Mouse (Mus musculus): Measurements from ENCODE around the gene Wnk2. TPM values are rescaled to one million over a fixed set of nuclear protein-coding genes. Genes with fewer than 3 reads are reported as not detected.

The Wnk2 gene
- polyA plus RNA-seq, 1 experiment from 2014 or later: 2.6 TPM

DNA sequence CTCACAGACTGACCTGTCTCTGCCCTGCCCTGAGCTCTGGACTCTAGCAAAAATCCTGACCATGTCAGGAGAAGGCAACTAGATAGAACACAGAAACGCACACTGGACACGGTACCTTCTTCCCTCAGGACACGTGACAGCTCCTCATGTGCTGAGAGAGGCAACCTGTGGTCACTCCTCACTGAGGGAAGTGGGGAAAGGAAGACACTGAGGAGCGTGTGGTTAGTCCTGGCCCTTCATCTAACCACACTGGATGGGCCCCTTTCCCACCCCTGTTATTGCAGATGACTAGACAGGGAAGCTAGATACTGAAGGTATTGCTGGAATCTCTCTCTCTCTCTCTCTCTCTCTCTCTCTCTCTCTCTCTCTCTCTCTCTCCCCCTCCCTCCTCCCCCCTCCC, 14.9 kb upstream of the Wnk2 start:
- 46% methylated on average over 4 of the region's 4 CpGs for WGBS
- H3K36me3 ChIP-seq (ENCODE audit: control insufficient read depth, insufficient read depth, low read length): no peaks in the 10 kb centered on the region
- no peak overlapping the region for H3K4me3 ChIP-seq (ENCODE audit: control insufficient read depth in 1 of 2, insufficient read depth in 1 of 2, low read depth in 1 of 2, low read length in 2 of 2)
- peaks cover 7% of the 10 kb centered on the region; the same call in 1 of the 2 replicates for H3K27me3 ChIP-seq (ENCODE audit: control insufficient read depth, insufficient read depth, low read length)
- H3K4me1 ChIP-seq (ENCODE audit: control insufficient read depth in 2 of 2, insufficient read depth in 2 of 2, low read length in 2 of 2): peaks cover 0 to 3% of the 10 kb centered on the region in 2 experiments; a peak in 1 of 4 replicates
- no peaks in the 10 kb centered on the region for H3K9me3 ChIP-seq (ENCODE audit: control insufficient read depth, low read length)
- H3K27ac ChIP-seq (replicated peaks in 1 of 2; ENCODE audit: control insufficient read depth in 1 of 2, insufficient read depth in 1 of 2, low read depth in 2 of 2, low read length in 2 of 2): no peak overlapping the region
- ATAC-seq (ENCODE audit: insufficient number of reproducible peaks, insufficient read depth, low FRiP score, low read depth): no peak
- H3K9ac ChIP-seq (ENCODE audit: low read length): no peak overlapping the region
- H3K4me2 ChIP-seq (ENCODE audit: low read length): no peak overlapping the region

DNA sequence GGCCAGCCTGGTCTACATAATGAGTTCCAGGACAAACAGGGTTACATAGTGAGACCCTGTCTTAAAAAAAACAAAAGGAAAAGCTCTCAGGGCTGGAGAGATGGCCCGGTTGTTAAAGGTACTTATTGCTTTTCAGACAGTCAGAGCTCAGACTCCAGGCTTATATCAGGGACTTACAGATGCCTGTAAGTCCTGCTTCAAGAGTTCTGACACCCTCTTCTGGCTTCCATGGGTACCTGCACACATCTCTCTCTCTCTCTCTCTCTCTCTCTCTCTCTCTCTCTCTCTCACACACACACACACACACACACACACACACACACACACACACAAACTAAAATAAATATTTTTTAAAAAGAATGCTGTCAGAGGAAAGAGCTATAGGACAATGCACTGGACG, 13.4 kb upstream of the Wnk2 start:
- peaks cover 7% of the 10 kb centered on the region; the same call in 1 of the 2 replicates for H3K27me3 ChIP-seq (ENCODE audit: control insufficient read depth, insufficient read depth, low read length)
- 61% methylated on average over 2 of the region's 2 CpGs for WGBS
- no peak for ATAC-seq (ENCODE audit: insufficient number of reproducible peaks, insufficient read depth, low FRiP score, low read depth)
- no peaks in the 10 kb centered on the region for H3K36me3 ChIP-seq (ENCODE audit: control insufficient read depth, insufficient read depth, low read length)
- peaks cover 0 to 3% of the 10 kb centered on the region in 2 experiments; a peak in 1 of 4 replicates for H3K4me1 ChIP-seq (ENCODE audit: control insufficient read depth in 2 of 2, insufficient read depth in 2 of 2, low read length in 2 of 2)
- 0 out of 2 replicates have a peak, but pooled peaks cover 2% of the 10 kb centered on the region for H3K9me3 ChIP-seq (ENCODE audit: control insufficient read depth, low read length)
- H3K4me3 ChIP-seq (ENCODE audit: control insufficient read depth in 1 of 2, insufficient read depth in 1 of 2, low read depth in 1 of 2, low read length in 2 of 2): no peak overlapping the region
- no peak overlapping the region for H3K4me2 ChIP-seq (ENCODE audit: low read length)
- no peak overlapping the region for H3K27ac ChIP-seq (replicated peaks in 1 of 2; ENCODE audit: control insufficient read depth in 1 of 2, insufficient read depth in 1 of 2, low read depth in 2 of 2, low read length in 2 of 2)
- H3K9ac ChIP-seq (ENCODE audit: low read length): no peak overlapping the region

DNA sequence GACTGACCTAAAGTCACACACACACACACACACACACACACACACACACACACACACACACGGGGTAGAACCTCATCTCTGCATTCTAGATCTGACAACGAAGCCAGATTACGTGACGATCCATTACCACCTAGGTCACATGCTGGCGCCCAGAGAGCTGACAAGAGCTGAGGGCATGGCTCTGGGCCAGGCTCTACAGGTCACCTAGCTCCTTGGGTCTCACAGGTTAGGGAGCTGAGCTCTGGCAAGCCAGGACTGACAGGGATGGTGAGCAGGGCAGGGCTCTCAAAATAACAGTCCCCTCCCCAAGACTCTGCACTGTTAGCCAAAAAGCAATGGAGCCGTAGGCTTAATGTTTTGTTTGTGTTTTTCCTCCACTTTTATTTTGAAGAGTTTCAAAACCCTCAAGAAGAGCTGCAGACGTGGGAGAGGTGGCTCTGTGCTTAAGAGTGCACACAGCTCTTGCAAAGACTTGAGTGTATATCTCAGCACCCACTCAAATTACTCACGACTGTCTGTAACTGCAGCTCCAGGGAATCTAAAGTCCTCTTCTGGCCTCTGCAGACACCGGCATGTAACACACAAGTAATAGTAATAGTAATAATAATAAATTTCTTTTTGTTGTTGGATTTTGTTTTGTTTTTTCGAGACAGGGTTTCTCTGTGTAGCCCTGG, 10.4 kb upstream of the Wnk2 start:
- H3K4me2 ChIP-seq (ENCODE audit: low read length): no peak overlapping the region
- 72% methylated on average over 10 of the region's 10 CpGs for WGBS
- H3K36me3 ChIP-seq (ENCODE audit: control insufficient read depth, insufficient read depth, low read length): no peaks in the 10 kb centered on the region
- H3K27me3 ChIP-seq (ENCODE audit: control insufficient read depth, insufficient read depth, low read length): no peaks in the 10 kb centered on the region
- peaks cover 8 to 10% of the 10 kb centered on the region in 2 experiments for H3K4me1 ChIP-seq (ENCODE audit: control insufficient read depth in 2 of 2, insufficient read depth in 2 of 2, low read length in 2 of 2)
- no peak overlapping the region for H3K9ac ChIP-seq (ENCODE audit: low read length)
- no peak overlapping the region for H3K4me3 ChIP-seq (ENCODE audit: control insufficient read depth in 1 of 2, insufficient read depth in 1 of 2, low read depth in 1 of 2, low read length in 2 of 2)
- no peak overlapping the region for H3K27ac ChIP-seq (replicated peaks in 1 of 2; ENCODE audit: control insufficient read depth in 1 of 2, insufficient read depth in 1 of 2, low read depth in 2 of 2, low read length in 2 of 2)
- no peak for ATAC-seq (ENCODE audit: insufficient number of reproducible peaks, insufficient read depth, low FRiP score, low read depth)
- H3K9me3 ChIP-seq (ENCODE audit: control insufficient read depth, low read length): 0 out of 2 replicates have a peak, but pooled peaks cover 2% of the 10 kb centered on the region

DNA sequence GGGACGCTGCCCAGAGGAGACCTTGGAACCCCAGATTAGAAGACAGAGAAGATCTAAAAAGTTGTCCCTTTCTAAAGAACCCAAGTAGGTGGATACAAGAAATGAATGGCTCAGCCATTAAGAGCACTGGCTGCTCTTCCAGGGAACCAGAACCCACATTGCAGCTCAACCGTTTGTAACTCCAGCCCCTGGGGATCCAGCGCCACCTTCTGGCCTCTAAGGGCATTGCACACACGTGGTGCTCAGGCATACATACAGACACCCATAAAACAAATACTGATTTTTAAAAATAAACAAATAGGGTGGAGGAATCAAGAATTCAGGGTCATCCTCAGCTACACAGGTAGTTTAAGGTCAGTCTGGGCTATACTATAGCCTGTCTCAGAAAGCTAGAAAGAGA, 8.8 kb upstream of the Wnk2 start:
- Histone ChIP-seq H3K36me3 (ENCODE audit: control insufficient read depth, insufficient read depth, low read length) (no peaks in the 10 kb centered on the region), H3K27ac (replicated peaks in 1 of 2; ENCODE audit: control insufficient read depth in 1 of 2, insufficient read depth in 1 of 2, low read depth in 2 of 2, low read length in 2 of 2) (no peak overlapping the region), H3K9me3 (ENCODE audit: control insufficient read depth, low read length) (0 out of 2 replicates have a peak, but pooled peaks cover 2% of the 10 kb centered on the region), H3K4me1 (ENCODE audit: control insufficient read depth in 2 of 2, insufficient read depth in 2 of 2, low read length in 2 of 2) (peaks cover 7 to 8% of the 10 kb centered on the region in 2 experiments), H3K9ac (ENCODE audit: low read length) (no peak overlapping the region), H3K4me3 (ENCODE audit: control insufficient read depth in 1 of 2, insufficient read depth in 1 of 2, low read depth in 1 of 2, low read length in 2 of 2) (no peak overlapping the region), H3K4me2 (ENCODE audit: low read length) (no peak overlapping the region), H3K27me3 (ENCODE audit: control insufficient read depth, insufficient read depth, low read length) (no peaks in the 10 kb centered on the region)
- WGBS: 71% methylated on average over 4 of the region's 4 CpGs
- no peak for ATAC-seq (ENCODE audit: insufficient number of reproducible peaks, insufficient read depth, low FRiP score, low read depth)

DNA sequence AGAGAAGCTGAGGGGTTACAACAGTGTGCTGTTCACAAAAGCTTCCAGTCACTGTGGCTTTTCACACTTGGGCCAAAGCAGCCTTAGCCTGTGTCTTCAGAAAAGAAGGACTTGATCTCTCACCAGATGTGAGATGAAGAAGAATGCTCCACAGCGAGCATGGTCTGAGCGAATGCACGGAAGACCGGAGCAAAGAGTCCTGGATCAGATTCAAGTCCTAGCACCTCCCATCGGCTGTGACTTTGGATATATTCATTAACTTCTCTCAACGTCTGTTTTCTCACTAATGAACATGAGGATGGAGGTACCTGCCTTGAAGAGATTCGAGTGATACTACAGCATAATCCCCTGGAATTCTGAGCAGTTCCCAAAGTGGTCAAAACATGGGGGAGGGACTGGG, 6.8 kb upstream of the Wnk2 start:
- no peaks in the 10 kb centered on the region for H3K36me3 ChIP-seq (ENCODE audit: control insufficient read depth, insufficient read depth, low read length)
- 54% methylated on average over 7 of the region's 7 CpGs for WGBS
- no peak overlapping the region for H3K9ac ChIP-seq (ENCODE audit: low read length)
- H3K9me3 ChIP-seq (ENCODE audit: control insufficient read depth, low read length): 0 out of 2 replicates have a peak, but pooled peaks cover 2% of the 10 kb centered on the region
- ATAC-seq (ENCODE audit: insufficient number of reproducible peaks, insufficient read depth, low FRiP score, low read depth): no peak
- no peak overlapping the region for H3K4me3 ChIP-seq (ENCODE audit: control insufficient read depth in 1 of 2, insufficient read depth in 1 of 2, low read depth in 1 of 2, low read length in 2 of 2)
- no peak overlapping the region for H3K27ac ChIP-seq (replicated peaks in 1 of 2; ENCODE audit: control insufficient read depth in 1 of 2, insufficient read depth in 1 of 2, low read depth in 2 of 2, low read length in 2 of 2)
- no peak overlapping the region for H3K4me2 ChIP-seq (ENCODE audit: low read length)
- H3K27me3 ChIP-seq (ENCODE audit: control insufficient read depth, insufficient read depth, low read length): peaks cover 10% of the 10 kb centered on the region
- peaks cover 7 to 8% of the 10 kb centered on the region in 2 experiments for H3K4me1 ChIP-seq (ENCODE audit: control insufficient read depth in 2 of 2, insufficient read depth in 2 of 2, low read length in 2 of 2)

DNA sequence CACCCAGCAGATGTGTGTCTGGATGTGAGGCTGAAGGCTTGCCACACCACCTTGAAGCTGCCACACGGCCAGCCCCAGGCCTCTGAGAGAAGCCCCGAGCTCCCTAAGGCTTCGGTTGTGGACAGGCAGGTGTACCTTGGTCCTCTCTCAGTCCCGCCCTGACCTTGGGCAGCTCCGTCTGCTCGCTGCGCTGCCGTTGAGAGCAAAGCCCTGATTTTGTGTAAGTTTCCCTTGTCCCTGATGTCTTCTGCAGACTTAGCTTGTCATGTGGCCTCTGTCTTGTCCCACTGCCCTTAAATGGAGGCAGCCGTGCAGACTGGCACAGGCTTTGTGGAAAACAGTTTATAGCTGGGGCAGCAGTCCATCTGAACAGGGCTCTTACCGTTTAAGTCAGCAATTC, 6.2 kb upstream of the Wnk2 start:
- ATAC-seq (ENCODE audit: insufficient number of reproducible peaks, insufficient read depth, low FRiP score, low read depth): no peak
- H3K4me1 ChIP-seq (ENCODE audit: control insufficient read depth in 2 of 2, insufficient read depth in 2 of 2, low read length in 2 of 2): peaks cover 7 to 8% of the 10 kb centered on the region in 2 experiments
- H3K9me3 ChIP-seq (ENCODE audit: control insufficient read depth, low read length): 0 out of 2 replicates have a peak, but pooled peaks cover 2% of the 10 kb centered on the region
- no peaks in the 10 kb centered on the region for H3K36me3 ChIP-seq (ENCODE audit: control insufficient read depth, insufficient read depth, low read length)
- peaks cover 16% of the 10 kb centered on the region for H3K27me3 ChIP-seq (ENCODE audit: control insufficient read depth, insufficient read depth, low read length)
- 0 out of 2 replicates have a peak overlapping the region, but pooled peaks have one; percentile 12 for H3K9ac ChIP-seq (ENCODE audit: low read length)
- H3K4me2 ChIP-seq (ENCODE audit: low read length): 0 out of 2 replicates have a peak overlapping the region, but pooled peaks have one; percentile 5
- 61% methylated on average over 10 of the region's 10 CpGs for WGBS
- peak overlapping the region; percentile 43 to 44; a peak in 3 of 4 replicates for H3K27ac ChIP-seq (replicated peaks in 1 of 2; ENCODE audit: control insufficient read depth in 1 of 2, insufficient read depth in 1 of 2, low read depth in 2 of 2, low read length in 2 of 2)
- H3K4me3 ChIP-seq (ENCODE audit: control insufficient read depth in 1 of 2, insufficient read depth in 1 of 2, low read depth in 1 of 2, low read length in 2 of 2): no peak overlapping the region

DNA sequence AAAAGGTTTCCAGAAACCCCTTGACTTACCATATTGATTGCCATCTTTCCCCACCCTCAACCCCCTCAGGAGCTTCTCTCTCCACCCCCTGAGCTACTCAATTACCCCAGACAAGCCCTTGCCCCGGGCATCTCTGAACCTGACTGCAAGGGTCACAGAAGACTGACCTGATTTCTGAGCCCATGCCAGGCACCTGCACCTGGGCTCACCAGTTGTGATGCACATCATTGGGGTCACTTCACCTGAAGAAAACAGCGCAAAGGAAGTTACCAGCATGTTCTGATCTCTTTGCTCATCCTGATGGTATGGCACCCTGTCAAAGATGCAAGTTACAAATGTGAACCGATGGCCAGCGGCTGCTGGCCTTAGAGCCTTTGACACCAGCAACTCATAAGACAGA, 873 bp upstream of the Wnk2 start:
- Histone ChIP-seq H3K4me2 (ENCODE audit: low read length) (no peak overlapping the region), H3K4me3 (ENCODE audit: control insufficient read depth in 1 of 2, insufficient read depth in 1 of 2, low read depth in 1 of 2, low read length in 2 of 2) (no peak overlapping the region), H3K27ac (replicated peaks in 1 of 2; ENCODE audit: control insufficient read depth in 1 of 2, insufficient read depth in 1 of 2, low read depth in 2 of 2, low read length in 2 of 2) (no peak overlapping the region), H3K27me3 (ENCODE audit: control insufficient read depth, insufficient read depth, low read length) (peaks cover 56% of the 10 kb centered on the region), H3K9me3 (ENCODE audit: control insufficient read depth, low read length) (no peaks in the 10 kb centered on the region), H3K36me3 (ENCODE audit: control insufficient read depth, insufficient read depth, low read length) (no peaks in the 10 kb centered on the region), H3K4me1 (ENCODE audit: control insufficient read depth in 2 of 2, insufficient read depth in 2 of 2, low read length in 2 of 2) (peaks cover 7 to 25% of the 10 kb centered on the region in 2 experiments), H3K9ac (ENCODE audit: low read length) (no peak overlapping the region)
- 83% methylated on average over 4 of the region's 4 CpGs for WGBS
- no peak for ATAC-seq (ENCODE audit: insufficient number of reproducible peaks, insufficient read depth, low FRiP score, low read depth)
